Mouse (Mus musculus): ENCODE data around the gene L1cam. TPM values are rescaled to one million over a fixed set of nuclear protein-coding genes. Genes with fewer than 3 reads are reported as not detected.
A peak's percentile ranks its signal among the peaks of the same experiment; 100 is the strongest.

The L1cam gene
- 24.0 and 27.2 TPM in 2 replicates for polyA plus RNA-seq (2014; fragmentation: Nextera tagmentation; extraction: Ambion mirVana)

GRCm38 (mm10) chrX:73895719-73896118 is at the start of gene L1cam:
Gene L1cam, minus strand, starts transcription at chrX:73896105.
- Histone ChIP-seq H3K9me3 (ENCODE audit: control insufficient read depth, low read length) (no peaks in the 10 kb centered on the region), H3K36me3 (ENCODE audit: control insufficient read depth, insufficient read depth, low read length) (no peaks in the 10 kb centered on the region), H3K4me3 (ENCODE audit: low read depth, low read length) (no peak within 1 kb of the TSS), H3K9ac (ENCODE audit: low read length) (no peak within 1 kb of the TSS), H3K4me1 (replicated peaks; ENCODE audit: control insufficient read depth, insufficient read depth, low read length) (no peaks in the 10 kb centered on the region), H3K27me3 (ENCODE audit: control insufficient read depth, insufficient read depth, low read length) (no peaks in the 10 kb centered on the region), H3K4me2 (ENCODE audit: low read depth, low read length, severe bottlenecking) (no peak within 1 kb of the TSS), H3K27ac (ENCODE audit: low read depth, low read length) (no peak within 1 kb of the TSS)
- ATAC-seq (replicated peaks; ENCODE audit: low FRiP score) (no peak), DNase-seq (ENCODE audit: low spot score) (peak; percentile 64)
- 13% methylated on average over 2 of the region's 2 CpGs for WGBS

GRCm38 (mm10) chrX:73942294-73942693 is 46.4 kb upstream of the L1cam start:
- 96% methylated on average over 2 of the region's 2 CpGs for WGBS
- Histone ChIP-seq H3K36me3 (ENCODE audit: control insufficient read depth, insufficient read depth, low read length) (peaks cover 6% of the 10 kb centered on the region; the same call in 1 of the 2 replicates), H3K4me3 (ENCODE audit: low read depth, low read length) (no peak overlapping the region), H3K4me2 (ENCODE audit: low read depth, low read length, severe bottlenecking) (no peak overlapping the region), H3K4me1 (replicated peaks; ENCODE audit: control insufficient read depth, insufficient read depth, low read length) (no peaks in the 10 kb centered on the region), H3K9me3 (ENCODE audit: control insufficient read depth, low read length) (no peaks in the 10 kb centered on the region), H3K27ac (ENCODE audit: low read depth, low read length) (no peak overlapping the region), H3K27me3 (ENCODE audit: control insufficient read depth, insufficient read depth, low read length) (no peaks in the 10 kb centered on the region), H3K9ac (ENCODE audit: low read length) (no peak overlapping the region)
- no peak for DNase-seq (ENCODE audit: low spot score)
- no peak for ATAC-seq (replicated peaks; ENCODE audit: low FRiP score)

- no peak overlapping the region for H3K4me3 ChIP-seq (ENCODE audit: low read depth, low read length)
- WGBS = 91% methylated on average over 2 of the region's 2 CpGs
- no peak overlapping the region for H3K27ac ChIP-seq (ENCODE audit: low read depth, low read length)
- H3K9ac ChIP-seq (ENCODE audit: low read length) = no peak overlapping the region
- no peak for DNase-seq (ENCODE audit: low spot score)
- H3K9me3 ChIP-seq (ENCODE audit: control insufficient read depth, low read length) = no peaks in the 10 kb centered on the region
- no peak overlapping the region for H3K4me2 ChIP-seq (ENCODE audit: low read depth, low read length, severe bottlenecking)
- H3K27me3 ChIP-seq (ENCODE audit: control insufficient read depth, insufficient read depth, low read length) = no peaks in the 10 kb centered on the region
- no peaks in the 10 kb centered on the region for H3K4me1 ChIP-seq (replicated peaks; ENCODE audit: control insufficient read depth, insufficient read depth, low read length)
- ATAC-seq (replicated peaks; ENCODE audit: low FRiP score) = no peak
- peaks cover 6% of the 10 kb centered on the region; the same call in 1 of the 2 replicates for H3K36me3 ChIP-seq (ENCODE audit: control insufficient read depth, insufficient read depth, low read length)
Measured at GRCm38 (mm10) chrX:73941860-73942259, 46.0 kb upstream of the L1cam start.

- ATAC-seq (replicated peaks; ENCODE audit: low FRiP score) = no peak
- Histone ChIP-seq H3K9ac (ENCODE audit: low read length) (no peak overlapping the region), H3K9me3 (ENCODE audit: control insufficient read depth, low read length) (no peaks in the 10 kb centered on the region), H3K4me3 (ENCODE audit: low read depth, low read length) (no peak overlapping the region), H3K27ac (ENCODE audit: low read depth, low read length) (no peak overlapping the region), H3K27me3 (ENCODE audit: control insufficient read depth, insufficient read depth, low read length) (no peaks in the 10 kb centered on the region), H3K36me3 (ENCODE audit: control insufficient read depth, insufficient read depth, low read length) (no peaks in the 10 kb centered on the region), H3K4me2 (ENCODE audit: low read depth, low read length, severe bottlenecking) (no peak overlapping the region), H3K4me1 (replicated peaks; ENCODE audit: control insufficient read depth, insufficient read depth, low read length) (no peaks in the 10 kb centered on the region)
- 76% methylated on average over 2 of the region's 2 CpGs for WGBS
- no peak for DNase-seq (ENCODE audit: low spot score)
Measured at GRCm38 (mm10) chrX:73931871-73932270, 36.0 kb upstream of the L1cam start.

GRCm38 (mm10) chrX:73930402-73931062 is 34.6 kb upstream of the L1cam start, which contains the start of gene Renbp:
Gene Renbp, minus strand, starts transcription at chrX:73930850.
- 42% methylated on average over 17 of the region's 17 CpGs for WGBS
- ATAC-seq (replicated peaks; ENCODE audit: low FRiP score) (peak; percentile 73), DNase-seq (ENCODE audit: low spot score) (peak; percentile 69)
- Histone ChIP-seq H3K27ac (ENCODE audit: low read depth, low read length) (no peak within 1 kb of the TSS), H3K4me2 (ENCODE audit: low read depth, low read length, severe bottlenecking) (0 out of 2 replicates have a peak within 1 kb of the TSS, but pooled peaks have one; percentile 21), H3K4me3 (ENCODE audit: low read depth, low read length) (no peak within 1 kb of the TSS; the same call in 1 of the 2 replicates), H3K27me3 (ENCODE audit: control insufficient read depth, insufficient read depth, low read length) (no peaks in the 10 kb centered on the region), H3K9ac (ENCODE audit: low read length) (no peak within 1 kb of the TSS), H3K36me3 (ENCODE audit: control insufficient read depth, insufficient read depth, low read length) (no peaks in the 10 kb centered on the region), H3K9me3 (ENCODE audit: control insufficient read depth, low read length) (no peaks in the 10 kb centered on the region), H3K4me1 (replicated peaks; ENCODE audit: control insufficient read depth, insufficient read depth, low read length) (no peaks in the 10 kb centered on the region)

- H3K27ac ChIP-seq (ENCODE audit: low read depth, low read length) = peak overlapping the region; percentile 65; the same call in 1 of the 2 replicates
Measured at GRCm38 (mm10) chrX:73922550-73922882, 26.6 kb upstream of the L1cam start.

GRCm38 (mm10) chrX:73921823-73922549 is 26.1 kb upstream of the L1cam start, which contains the start of the genes Arhgap4 and Naa10:
Gene Arhgap4, minus strand, starts transcription at chrX:73921870.
Gene Naa10, minus strand, starts transcription at chrX:73921944.
- 19% methylated on average over 43 of the region's 43 CpGs for WGBS

More at GRCm38 (mm10) chrX:73922550-73922882, 26.6 kb upstream of the L1cam start:
- Histone ChIP-seq H3K9ac (ENCODE audit: low read length) (peak overlapping the region; percentile 47; the same call in 1 of the 2 replicates), H3K4me1 (replicated peaks; ENCODE audit: control insufficient read depth, insufficient read depth, low read length) (no peaks in the 10 kb centered on the region), H3K4me3 (ENCODE audit: low read depth, low read length) (peak overlapping the region; percentile 50), H3K36me3 (ENCODE audit: control insufficient read depth, insufficient read depth, low read length) (no peaks in the 10 kb centered on the region), H3K9me3 (ENCODE audit: control insufficient read depth, low read length) (no peaks in the 10 kb centered on the region), H3K27me3 (ENCODE audit: control insufficient read depth, insufficient read depth, low read length) (no peaks in the 10 kb centered on the region), H3K4me2 (ENCODE audit: low read depth, low read length, severe bottlenecking) (peak overlapping the region; percentile 61)
- ATAC-seq (replicated peaks; ENCODE audit: low FRiP score) = 0 out of 2 replicates have a peak, but pooled peaks have one; percentile 3
- DNase-seq (ENCODE audit: low spot score) = no peak
- 78% methylated on average over 8 of the region's 8 CpGs for WGBS

GRCm38 (mm10) chrX:73921285-73921822 is 25.4 kb upstream of the L1cam start:
- peak overlapping the region; percentile 67 for H3K4me2 ChIP-seq (ENCODE audit: low read depth, low read length, severe bottlenecking)
- H3K9me3 ChIP-seq (ENCODE audit: control insufficient read depth, low read length) = no peaks in the 10 kb centered on the region
- H3K27me3 ChIP-seq (ENCODE audit: control insufficient read depth, insufficient read depth, low read length) = no peaks in the 10 kb centered on the region
- ATAC-seq (replicated peaks; ENCODE audit: low FRiP score) = peak; percentile 35; the same call in 1 of the 2 replicates
- 21% methylated on average over 34 of the region's 34 CpGs for WGBS
- peak overlapping the region; percentile 50 for H3K4me3 ChIP-seq (ENCODE audit: low read depth, low read length)
- no peaks in the 10 kb centered on the region for H3K36me3 ChIP-seq (ENCODE audit: control insufficient read depth, insufficient read depth, low read length)
- no peaks in the 10 kb centered on the region for H3K4me1 ChIP-seq (replicated peaks; ENCODE audit: control insufficient read depth, insufficient read depth, low read length)
- peak overlapping the region; percentile 64 for H3K9ac ChIP-seq (ENCODE audit: low read length)
- no peak for DNase-seq (ENCODE audit: low spot score)
- peak overlapping the region; percentile 31; the same call in 1 of the 2 replicates for H3K27ac ChIP-seq (ENCODE audit: low read depth, low read length)

More at GRCm38 (mm10) chrX:73921823-73922549, 26.1 kb upstream of the L1cam start, which contains the start of the genes Arhgap4 and Naa10:
- Histone ChIP-seq H3K4me1 (replicated peaks; ENCODE audit: control insufficient read depth, insufficient read depth, low read length) (no peaks in the 10 kb centered on the region), H3K9ac (ENCODE audit: low read length) (peak within 1 kb of the TSS; percentile 64), H3K4me2 (ENCODE audit: low read depth, low read length, severe bottlenecking) (peak within 1 kb of the TSS; percentile 67), H3K4me3 (ENCODE audit: low read depth, low read length) (peak within 1 kb of the TSS; percentile 50), H3K27me3 (ENCODE audit: control insufficient read depth, insufficient read depth, low read length) (no peaks in the 10 kb centered on the region), H3K36me3 (ENCODE audit: control insufficient read depth, insufficient read depth, low read length) (no peaks in the 10 kb centered on the region), H3K9me3 (ENCODE audit: control insufficient read depth, low read length) (no peaks in the 10 kb centered on the region), H3K27ac (ENCODE audit: low read depth, low read length) (peak within 1 kb of the TSS; percentile 65)
- ATAC-seq (replicated peaks; ENCODE audit: low FRiP score) (peak; percentile 98), DNase-seq (ENCODE audit: low spot score) (peak; percentile 89)

Measured in forebrain, embryonic 11.5 days (tissue).